Mouse (Mus musculus): ENCODE data around the gene A430033K04Rik. TPM values are rescaled to one million over a fixed set of nuclear protein-coding genes. Genes with fewer than 3 reads are reported as not detected.

Gene A430033K04Rik
- polyA plus RNA-seq (2014; fragmentation: Illumina TruSeq; extraction: RNeasy Lipid Tissue Mini Kit (QIAGEN cat#74804); ENCODE audit: low replicate concordance): 6.3 TPM

DNA sequence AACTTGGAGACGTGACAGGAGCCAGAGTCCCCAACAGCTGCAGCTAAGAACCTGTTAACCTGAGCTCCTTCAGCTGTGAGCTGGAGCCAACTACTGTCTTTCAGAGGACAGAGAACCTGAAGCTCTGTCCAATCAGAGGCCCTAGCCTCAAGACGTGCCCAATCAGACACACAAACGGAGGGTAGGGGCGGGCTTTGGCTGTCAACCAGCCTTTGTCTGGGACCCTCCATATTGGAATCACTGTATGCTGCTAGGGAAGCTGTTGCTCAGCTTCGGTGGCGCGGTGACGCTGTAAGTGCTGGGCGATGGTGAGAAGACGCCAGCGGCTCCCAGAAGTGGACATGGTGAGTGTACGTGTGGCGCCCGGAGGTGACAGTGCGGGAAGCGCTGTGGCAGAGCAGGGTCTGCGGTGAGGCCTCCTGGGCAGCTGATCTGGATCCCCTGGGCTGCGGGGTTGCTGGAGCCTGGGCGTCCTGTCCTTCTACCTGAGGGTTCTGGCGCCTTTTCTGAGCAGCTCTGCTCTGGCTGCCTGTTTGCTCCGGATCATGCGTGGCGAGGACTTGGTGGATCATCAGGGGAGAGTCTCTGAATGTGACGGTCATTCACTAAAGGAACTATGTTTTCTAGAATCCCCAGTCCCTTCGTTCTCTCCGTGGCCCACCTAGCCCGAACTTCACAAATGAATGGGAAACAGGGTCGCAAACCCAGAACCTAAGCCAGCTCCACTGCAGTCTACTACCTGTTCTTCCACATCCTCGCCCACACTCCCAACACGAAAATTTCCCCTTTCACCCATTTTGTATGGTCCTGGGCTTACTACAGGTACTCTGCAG is at the start of gene A430033K04Rik:
Gene A430033K04Rik (plus strand): TSS at position 215 of the 833 bp plus-strand sequence.

DNA sequence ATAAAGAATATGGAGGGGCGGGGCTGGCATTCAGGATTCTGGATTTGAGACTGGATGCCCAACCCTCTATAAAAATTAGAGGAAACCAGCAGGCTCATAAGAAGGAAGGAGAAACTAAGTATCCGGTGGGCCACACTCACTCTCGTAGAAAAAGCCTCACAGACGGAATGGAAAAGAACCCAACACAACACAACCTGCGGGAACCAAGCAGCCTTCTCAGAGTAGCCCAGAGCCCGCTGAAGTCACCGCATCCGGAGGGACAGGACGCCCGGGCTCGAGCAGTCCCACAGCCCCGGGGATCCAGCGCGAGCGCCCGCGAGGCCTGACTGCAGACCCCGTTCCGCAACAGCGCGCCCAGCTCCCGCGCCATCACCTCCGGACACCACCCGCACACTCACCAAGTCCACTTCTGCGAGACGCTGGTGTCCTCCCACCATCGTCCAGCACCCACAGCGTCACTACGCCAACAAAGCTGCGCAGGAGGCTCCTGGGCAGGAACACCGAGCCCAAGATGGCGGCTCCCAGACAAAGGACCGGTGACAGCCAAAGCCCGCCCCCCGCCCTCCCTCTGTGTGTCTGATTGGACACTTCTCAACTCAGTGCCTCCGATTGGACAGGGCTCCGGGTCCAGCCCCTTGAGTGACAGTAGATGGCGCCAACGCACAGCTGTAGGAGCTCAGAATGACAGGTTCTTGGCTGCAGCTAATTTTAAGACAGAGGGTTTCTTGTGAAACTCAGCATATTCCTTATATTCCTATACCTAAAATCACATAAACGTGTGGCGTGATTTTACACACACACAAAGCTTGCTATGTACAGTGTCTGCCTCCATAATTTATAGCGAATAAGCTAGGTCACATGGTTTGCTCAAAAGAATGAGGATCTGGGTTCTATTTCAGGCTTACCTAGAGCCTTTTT is 3.2 kb upstream of the A430033K04Rik start, which contains the start of gene Zfp68:
Gene Zfp68 (minus strand): TSS at position 551 of the 918 bp plus-strand sequence.

Other genes with a start within 250 kb of the A430033K04Rik start
- 18.0 TPM for gene Zfp157, start 181.4 kb upstream of the A430033K04Rik start, polyA plus RNA-seq (2014; fragmentation: Illumina TruSeq; extraction: RNeasy Lipid Tissue Mini Kit (QIAGEN cat#74804); ENCODE audit: low replicate concordance)
- gene 1700123K08Rik, start 58.1 kb upstream of the A430033K04Rik start, polyA plus RNA-seq (2014; fragmentation: Illumina TruSeq; extraction: RNeasy Lipid Tissue Mini Kit (QIAGEN cat#74804); ENCODE audit: low replicate concordance): not detected
- gene Zfp68, start 3.1 kb upstream of the A430033K04Rik start, polyA plus RNA-seq (2014; fragmentation: Illumina TruSeq; extraction: RNeasy Lipid Tissue Mini Kit (QIAGEN cat#74804); ENCODE audit: low replicate concordance): 66.1 TPM
- not detected for gene Fam20c, start 131.7 kb downstream of the A430033K04Rik start, polyA plus RNA-seq (2014; fragmentation: Illumina TruSeq; extraction: RNeasy Lipid Tissue Mini Kit (QIAGEN cat#74804); ENCODE audit: low replicate concordance)
- gene Gm5294, start 197.2 kb downstream of the A430033K04Rik start, polyA plus RNA-seq (2014; fragmentation: Illumina TruSeq; extraction: RNeasy Lipid Tissue Mini Kit (QIAGEN cat#74804); ENCODE audit: low replicate concordance): not detected

Measured in small intestine, adult 10 weeks (tissue).